14 mouse cellular contexts compared by ENCODE assay signal in the genomic region with DNA sequence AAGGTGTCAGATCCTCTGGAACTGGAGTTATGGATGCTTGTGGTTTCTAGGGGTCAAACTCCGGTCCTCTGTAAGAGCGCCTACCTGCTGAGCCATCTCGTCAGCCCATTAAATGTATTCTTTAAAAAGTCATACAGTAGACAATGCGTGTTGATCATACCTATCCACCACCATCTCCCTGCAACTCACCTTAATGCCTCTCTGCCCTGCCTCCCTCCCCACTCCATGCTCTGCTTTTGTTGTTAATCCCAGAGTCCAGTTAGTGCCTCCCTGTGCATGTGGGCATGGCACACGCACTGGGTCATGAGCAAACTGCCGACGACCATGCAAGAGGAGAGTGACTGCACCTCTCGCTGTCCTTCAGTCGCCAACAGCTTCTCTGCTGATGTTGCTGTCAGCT.
"Had no signal": no experiment of that assay in that cellular context is flagged by ENCODE, and none has a peak within 500 bp of the region (broad histone marks: within the 10 kb centered on the region; RNA-seq: fewer than 3 reads in every experiment).

No protein-coding gene starts in this region.

- H3K9ac ChIP-seq: liver, embryonic 13.5 days; liver, postnatal 0 days; lung, embryonic 15.5 days; neural tube, embryonic 12.5 days had no signal

- H3K4me3 ChIP-seq: liver, embryonic 13.5 days; lung, embryonic 15.5 days; neural tube, embryonic 12.5 days had no signal

- H3K9me3 ChIP-seq: liver, embryonic 13.5 days; lung, embryonic 15.5 days; neural tube, embryonic 12.5 days had no signal

- H3K27me3 ChIP-seq: liver, embryonic 13.5 days; lung, embryonic 15.5 days; neural tube, embryonic 12.5 days had no signal

- DNase-seq: kidney, adult 2 months; kidney, postnatal 10 days; left cerebral cortex, postnatal 4 days; liver, embryonic 13.5 days; liver, postnatal 0 days; lung, postnatal 14 days; midbrain, embryonic 14.5 days; right cerebral cortex, postnatal 4 days; spleen, adult 18-20 months; thymus, adult 18-20 months; thymus, postnatal 14 days had no signal

- ATAC-seq: liver, postnatal 0 days had no signal

- H3K4me2 ChIP-seq: liver, embryonic 13.5 days; lung, embryonic 15.5 days; neural tube, embryonic 12.5 days had no signal

- H3K27ac ChIP-seq: liver, embryonic 13.5 days; lung, embryonic 15.5 days; macrophage; neural tube, embryonic 12.5 days had no signal
